Mouse (Mus musculus) heart, postnatal 0 days (tissue): ENCODE measurements around the gene Jph4.

Source experiments
- CTCF ChIP-seq: IDR thresholded peaks from 2 replicates; pipeline ENCODE4 v1.5.1; 2016; ENCODE audit warnings: antibody characterized with exemption, control low read depth, low read depth
- EP300 ChIP-seq: IDR thresholded peaks from 2 replicates; pipeline ENCODE4 v1.6.1; 2016; ENCODE audit warnings: antibody characterized with exemption, low read depth

- no peak for TF ChIP-seq EP300
- no peak for TF ChIP-seq CTCF
These were observed 22.0 kb downstream of the Jph4 start, which contains the start of gene Thtpa for GRCm38 (mm10) chr14:55094704-55095231.
